Mouse (Mus musculus): Measurements from ENCODE around the gene Upk1a.

The Upk1a gene

DNA sequence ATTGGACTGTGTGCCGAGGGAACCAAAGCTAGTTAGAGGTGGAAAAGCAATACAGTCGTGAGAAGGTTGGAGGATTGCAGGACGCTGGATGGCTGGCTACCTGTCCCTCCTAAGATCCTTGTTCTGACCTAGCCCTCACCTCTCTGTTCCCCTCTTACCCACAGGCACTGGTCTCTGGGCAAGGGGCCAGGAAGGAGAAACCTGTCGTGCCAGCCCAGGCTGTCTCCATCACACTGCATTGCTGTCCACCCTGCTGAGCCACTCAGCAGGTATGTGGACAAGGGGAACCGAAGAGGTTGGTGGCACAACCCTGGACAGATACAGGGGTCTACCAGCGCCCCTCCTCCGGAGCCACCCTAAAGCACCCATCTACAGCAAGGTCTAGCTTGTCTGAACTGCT is 12.0 kb downstream of the Upk1a start:
- DNase-seq: no peak

DNA sequence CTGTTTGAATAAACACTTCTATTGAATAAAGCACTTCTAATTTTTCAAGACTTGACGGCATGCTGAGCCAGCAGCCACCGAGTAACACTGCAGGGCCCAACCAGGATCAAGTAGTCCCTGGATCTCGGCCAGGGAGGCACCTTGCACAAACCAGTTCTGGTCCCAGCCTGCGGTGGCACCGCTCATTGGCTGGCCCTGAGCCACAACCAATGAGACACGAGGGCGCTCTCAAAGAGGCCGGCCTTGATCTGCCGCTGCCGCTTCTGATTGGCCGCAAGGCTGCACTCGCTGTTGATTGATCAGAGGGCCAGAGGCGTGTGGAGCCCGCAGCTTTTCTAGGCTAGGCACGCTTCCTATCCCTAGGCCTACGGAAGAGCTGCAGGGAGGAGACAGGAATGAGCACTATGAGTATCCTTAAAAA is 12.7 kb downstream of the Upk1a start:
- DNase-seq: peak; percentile 74

DNA sequence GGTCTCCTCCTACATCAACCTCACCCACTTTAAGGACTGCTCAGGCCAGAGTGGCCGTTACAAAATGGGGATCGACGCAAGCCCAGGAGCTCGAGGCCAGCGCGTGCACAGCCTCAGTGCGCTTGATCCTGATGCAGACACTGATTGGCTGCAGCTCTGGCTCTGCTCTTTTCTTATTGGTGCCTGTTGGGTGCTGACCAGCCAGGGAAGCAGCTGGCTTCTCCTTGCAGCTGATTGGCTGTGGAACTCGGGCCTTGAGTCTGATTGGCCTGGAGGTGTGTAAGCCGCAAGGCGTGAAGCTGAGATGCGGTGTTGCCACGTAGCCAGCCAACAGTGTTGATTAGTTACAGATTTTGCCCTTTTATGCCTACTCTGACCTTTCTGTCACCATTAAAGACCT is 13.9 kb downstream of the Upk1a start, which contains the start of gene Zbtb32:
Gene Zbtb32, minus strand, starts transcription at position 124 of the 400 bp plus-strand sequence.
- no peak for DNase-seq

DNA sequence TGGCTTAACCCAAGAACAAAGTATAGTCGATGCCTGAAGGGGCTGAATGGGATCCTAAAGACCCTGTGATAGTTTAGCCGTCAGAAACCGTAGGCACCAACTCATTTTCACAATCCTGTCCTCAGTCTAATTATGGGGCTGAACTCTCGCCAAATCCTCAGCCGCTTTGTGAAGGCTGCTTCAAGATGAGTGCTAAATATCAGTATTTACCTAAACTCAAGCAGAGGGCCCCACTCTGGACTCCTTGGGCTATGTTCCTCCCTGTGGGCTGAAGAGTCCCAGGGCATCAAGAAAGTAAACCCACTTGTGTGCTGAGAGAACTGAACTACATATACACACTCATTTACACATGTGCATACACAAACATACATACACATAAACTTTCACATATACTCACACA is 15.8 kb downstream of the Upk1a start:
- no peak for DNase-seq

- DNase-seq: no peak
These were observed 16.6 kb downstream of the Upk1a start for GRCm38 (mm10) chr7:30596093-30596492.

DNA sequence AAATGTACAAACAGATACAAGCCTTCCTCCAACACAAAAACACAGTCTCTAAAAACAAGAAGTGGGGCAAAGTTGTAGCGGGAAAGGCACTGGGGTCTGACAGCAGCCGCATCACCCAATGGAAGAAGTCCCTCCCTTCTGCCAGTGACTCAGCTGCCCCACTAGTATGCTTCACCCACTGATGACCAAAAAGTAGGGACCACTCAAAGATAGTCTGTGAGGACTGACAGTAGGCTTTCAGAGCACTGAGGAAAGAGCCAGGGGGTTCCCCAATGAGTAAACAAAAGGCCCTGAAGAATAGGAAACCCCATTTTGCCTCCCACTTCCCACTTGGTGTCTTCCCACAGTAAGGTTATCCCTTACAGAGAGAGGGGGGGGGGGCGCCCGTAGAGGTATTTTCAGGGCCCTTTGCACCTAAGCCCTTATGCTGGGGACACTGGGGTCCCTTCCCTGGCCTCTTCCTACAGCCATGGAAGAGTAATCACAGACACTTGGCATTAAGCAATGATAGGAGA is 18.1 kb downstream of the Upk1a start:
- DNase-seq: no peak

DNA sequence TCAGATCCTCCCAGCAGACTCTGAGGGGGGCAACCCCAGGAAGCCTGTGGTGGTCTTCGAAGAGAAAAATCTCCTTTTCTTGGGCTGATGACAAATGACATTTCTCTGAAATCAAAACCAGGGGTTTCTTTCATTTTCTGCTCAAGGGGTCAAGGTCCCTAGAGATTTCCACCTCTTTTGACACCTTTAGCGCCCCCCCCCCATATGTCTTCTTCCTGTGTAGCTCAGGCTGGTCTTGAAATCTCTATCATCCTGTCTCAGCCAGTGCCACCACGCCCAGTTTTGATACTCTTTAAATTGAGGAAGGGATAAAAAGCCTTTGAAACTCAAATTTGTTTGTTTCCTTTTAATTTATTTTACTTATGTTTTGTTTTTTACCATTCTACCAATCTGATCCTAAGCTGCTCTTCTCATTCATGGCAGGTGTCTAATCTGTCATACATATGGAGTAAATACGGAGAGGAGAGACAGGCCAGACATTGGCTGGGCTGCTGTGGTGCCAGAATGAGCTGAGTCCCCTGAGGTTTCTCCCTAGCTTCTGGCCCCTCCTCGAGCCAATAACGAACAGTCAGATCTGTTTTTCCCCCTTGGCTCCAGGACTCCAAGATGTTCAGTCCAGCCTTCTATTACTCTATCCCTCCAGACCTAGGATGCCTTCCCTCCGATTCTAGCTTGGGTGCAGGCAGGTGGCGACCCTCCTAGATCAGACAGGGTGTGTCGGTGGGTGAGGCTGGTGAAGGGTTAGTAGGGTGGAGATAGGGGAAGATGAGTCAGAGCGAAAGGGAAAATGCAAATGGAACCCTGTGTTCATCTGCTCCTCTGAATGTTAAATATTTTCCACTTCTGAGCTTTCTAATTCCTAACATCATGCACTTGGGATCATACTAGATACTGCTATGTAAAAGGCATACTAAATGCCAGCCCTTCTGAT is 18.8 kb downstream of the Upk1a start:
- no peak for DNase-seq

- DNase-seq: no peak
These were observed 19.7 kb downstream of the Upk1a start for GRCm38 (mm10) chr7:30592772-30593423.

DNA sequence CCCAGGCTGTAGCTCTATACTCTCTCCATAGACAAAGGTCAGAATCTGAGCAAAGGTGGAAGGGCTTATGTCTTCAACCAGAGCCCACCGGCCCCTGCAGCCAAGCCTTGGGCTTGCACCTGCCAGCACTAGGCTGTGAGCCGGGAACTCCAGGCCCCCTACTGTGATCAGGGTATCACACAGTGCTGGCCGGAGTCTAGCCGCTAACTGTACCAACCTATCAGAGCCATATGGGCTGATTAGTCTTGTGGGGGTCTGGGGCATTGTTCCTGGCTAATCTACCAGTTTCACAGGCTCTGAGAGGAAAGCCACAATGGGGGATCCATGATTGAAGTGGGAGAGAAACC is 21.1 kb downstream of the Upk1a start:
- DNase-seq: no peak

GRCm38 (mm10) chr7:30590927-30591604 is 21.6 kb downstream of the Upk1a start:
- DNase-seq: no peak

DNA sequence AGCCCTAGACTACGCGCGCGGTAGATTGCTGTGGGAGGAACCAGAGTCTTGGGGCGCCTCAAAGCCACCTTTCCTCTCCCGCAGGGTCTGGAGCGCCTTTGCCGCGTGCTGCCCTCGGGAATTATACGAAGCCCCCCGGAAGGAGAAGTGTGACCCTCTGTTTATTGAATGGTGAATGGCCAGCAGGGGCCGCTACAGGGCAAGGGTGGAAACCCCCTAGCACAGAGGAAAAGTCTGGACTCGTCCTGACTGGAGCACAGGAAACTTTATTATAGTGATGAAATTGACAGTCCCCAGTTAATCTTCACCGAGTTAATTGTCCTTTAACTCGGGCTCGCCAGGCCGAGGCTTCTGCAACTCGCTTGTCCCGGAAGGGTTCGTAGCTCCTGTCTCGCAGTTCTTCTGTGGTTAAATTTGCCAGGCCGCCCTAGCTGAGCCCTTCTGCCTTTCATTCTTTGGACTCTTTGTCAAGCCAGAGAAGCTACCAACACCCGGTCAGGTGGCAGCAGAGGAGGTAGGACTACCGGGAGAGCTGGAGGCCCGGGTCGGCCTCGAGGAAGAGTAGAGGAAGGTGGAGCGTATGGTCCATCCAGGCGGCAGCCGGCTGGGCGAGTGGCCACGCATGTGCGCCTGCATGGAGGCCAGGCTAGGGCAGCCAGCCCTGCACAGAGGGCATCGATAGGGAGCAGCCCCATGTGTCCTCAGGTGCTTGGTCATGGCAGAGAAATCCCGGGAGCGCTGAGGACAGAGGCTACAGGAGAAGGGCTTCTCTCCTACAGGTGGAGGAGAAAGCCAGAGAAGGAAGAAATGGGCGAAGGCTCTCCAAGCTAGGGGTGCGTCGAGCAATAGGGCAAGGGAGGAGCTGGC is 23.0 kb downstream of the Upk1a start:
- peak; percentile 94 for DNase-seq

- DNase-seq: peak; percentile 90
These were observed 23.8 kb downstream of the Upk1a start, which contains the start of gene Kmt2b for GRCm38 (mm10) chr7:30588676-30589434. Kmt2b (minus strand) TSS chr7:30588726.

DNA sequence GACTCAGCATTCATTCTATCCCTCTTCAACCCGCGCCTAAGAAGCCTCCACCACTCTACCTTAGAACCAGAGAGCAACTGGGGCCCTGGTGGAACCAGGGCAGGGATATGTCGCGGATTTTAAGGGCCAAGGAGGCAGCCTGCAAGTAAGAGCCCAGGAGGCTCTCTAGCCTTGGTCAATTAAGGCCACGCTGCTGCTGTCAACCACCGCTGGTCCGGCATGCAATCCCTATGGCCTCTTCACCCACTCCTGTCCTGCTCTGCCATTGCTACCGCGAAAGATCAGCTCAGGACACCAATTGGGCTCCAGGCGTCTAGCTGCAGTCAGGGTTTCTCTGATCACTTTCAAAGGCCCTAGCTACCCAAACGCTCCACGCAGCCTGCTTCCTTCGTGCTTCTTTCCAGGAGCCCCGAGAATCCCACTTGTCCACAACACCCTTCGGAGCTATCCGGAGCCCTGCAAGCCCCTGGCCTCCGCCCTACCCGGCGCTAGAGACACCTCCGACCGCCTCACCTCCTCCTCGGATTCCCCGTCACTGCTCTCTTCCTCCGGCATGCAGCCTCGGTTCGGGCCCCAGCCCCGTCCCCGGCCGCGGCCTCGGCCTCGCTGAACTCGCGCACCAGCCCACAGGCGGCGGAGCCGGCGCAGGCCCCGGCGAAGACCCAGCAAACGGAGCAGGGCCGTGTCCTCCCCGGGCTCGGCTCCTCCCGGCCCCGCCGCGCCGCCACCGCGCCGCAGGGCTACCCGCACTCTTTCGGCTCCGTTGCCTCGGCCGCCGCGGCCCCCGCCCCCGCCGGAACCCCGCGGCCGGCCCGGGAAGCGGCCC is 24.6 kb downstream of the Upk1a start:
- DNase-seq: peak; percentile 75

- DNase-seq: no peak
These were observed 26.1 kb downstream of the Upk1a start for GRCm38 (mm10) chr7:30586455-30587020.

- DNase-seq: no peak
These were observed 27.5 kb downstream of the Upk1a start for GRCm38 (mm10) chr7:30585170-30585569.

- DNase-seq: no peak
These were observed 28.3 kb downstream of the Upk1a start for GRCm38 (mm10) chr7:30584339-30584738.

DNA sequence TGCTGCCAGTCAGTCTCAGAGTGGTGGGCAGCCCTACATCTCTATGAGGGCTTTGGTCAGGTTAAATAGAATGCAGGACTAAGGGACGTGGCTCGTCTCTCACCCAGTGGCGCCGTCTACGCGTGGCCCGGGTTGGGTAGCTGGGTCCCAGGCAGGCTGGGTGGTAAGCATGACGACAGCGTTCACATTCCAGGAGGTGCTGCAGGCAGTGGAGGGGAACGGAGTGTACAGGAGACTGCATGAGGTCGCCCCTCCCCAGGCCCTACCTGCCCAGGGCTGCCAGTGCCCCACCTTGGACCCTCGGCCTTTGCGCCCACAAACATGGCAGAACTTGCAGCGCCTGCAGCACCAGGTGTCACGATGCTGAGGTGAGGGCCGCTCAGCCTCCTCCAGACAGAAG is 31.1 kb downstream of the Upk1a start:
- DNase-seq: no peak

- DNase-seq: no peak
These were observed 32.7 kb downstream of the Upk1a start for GRCm38 (mm10) chr7:30579950-30580349.

DNA sequence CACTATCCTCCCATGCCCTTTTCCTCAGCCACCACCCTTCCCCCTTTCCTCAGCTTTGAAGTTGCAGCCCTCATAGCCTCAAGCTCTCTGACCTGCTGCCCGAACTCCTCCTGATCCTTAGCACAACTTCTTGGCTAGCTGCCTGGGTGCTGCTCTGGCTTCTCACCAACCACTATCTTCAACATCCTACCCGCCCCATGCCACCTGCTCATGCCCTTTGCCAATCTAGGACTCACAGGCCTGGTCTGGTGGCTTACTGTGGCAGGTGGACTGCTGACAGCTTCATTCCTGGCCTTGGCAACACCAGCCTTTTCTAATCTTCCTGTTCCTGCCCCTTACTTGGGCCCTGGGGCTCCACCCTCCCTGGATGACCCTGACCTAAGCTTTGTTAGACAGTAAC is 39.7 kb downstream of the Upk1a start:
- DNase-seq: no peak

DNA sequence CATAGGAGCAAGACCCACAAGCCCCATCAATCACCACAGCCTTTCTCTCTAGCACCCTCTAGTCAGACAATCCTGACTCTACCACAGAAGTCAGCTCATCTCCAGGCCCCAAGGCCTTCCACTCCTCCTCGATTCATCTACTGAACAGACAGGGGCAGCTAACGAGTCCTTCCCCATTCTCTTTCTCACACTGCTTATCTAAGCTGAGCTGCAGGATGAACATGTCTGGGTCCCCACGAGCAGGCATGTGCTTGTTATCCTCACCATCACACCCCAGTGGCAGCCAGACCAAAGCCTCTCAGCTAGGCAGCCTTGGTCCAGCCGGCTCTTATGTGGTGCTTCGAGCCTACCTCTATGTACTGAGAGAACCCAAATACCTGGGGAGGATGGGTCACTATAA is 40.3 kb downstream of the Upk1a start:
- DNase-seq: no peak
